Mouse (Mus musculus) embryonic facial prominence, embryonic 10.5 days (tissue): ENCODE measurements around the gene Lrrc39. TPM values are rescaled to one million over a fixed set of nuclear protein-coding genes. Genes with fewer than 3 reads are reported as not detected.
"Not testable (repeated sequence)": the region's sequence is repeated elsewhere in the genome, so short reads cannot be mapped to it uniquely, and the experiment has no call there.

Experiments
- DNase-seq: peaks from one replicate; pipeline ENCODE4 v3.0.0-alpha.2; 2017; ENCODE audit warnings: low spot score
- H3K27ac ChIP-seq: fragments of 300-500 bp; sonication (generic); replicated peaks from 2 replicates; pipeline ENCODE4 v1.5.1; 2016; ENCODE audit warnings: mild to moderate bottlenecking
- H3K27me3 ChIP-seq: fragments of 300-500 bp; sonication (generic); replicated peaks from 2 replicates; pipeline ENCODE4 v1.6.1; 2016; ENCODE audit warnings: low read depth, mild to moderate bottlenecking; ENCODE audit not compliant: poor library complexity, severe bottlenecking
- H3K36me3 ChIP-seq: fragments of 300-500 bp; sonication (generic); replicated peaks from 2 replicates; pipeline ENCODE4 v1.6.1; 2016; ENCODE audit warnings: mild to moderate bottlenecking, moderate library complexity
- H3K4me1 ChIP-seq: fragments of 300-500 bp; sonication (generic); 2 replicates; pipeline ENCODE4 v1.6.1; 2016
- H3K4me3 ChIP-seq: fragments of 300-500 bp; sonication (generic); 2 replicates; pipeline ENCODE4 v1.5.1; 2016; ENCODE audit warnings: mild to moderate bottlenecking, moderate library complexity
- H3K9me3 ChIP-seq: fragments of 300-500 bp; sonication (generic); 2 replicates; pipeline ENCODE4 v1.6.1; 2016; ENCODE audit warnings: mild to moderate bottlenecking
- WGBS: fragments of 180-500 bp; shearing (Covaris S2); methylation state at CpG from one replicate; pipeline ENCODE4 v1.1.7; 2016; 5-methylcytosine and 5-hydroxymethylcytosine counted together
- polyA plus RNA-seq: library from polyadenylated mRNA; unstranded; fragments of >200 nt; fragmentation: Nextera tagmentation; extraction: Ambion mirVana; gene quantifications from 2 replicates; pipeline ENCODE4 v1.2.1, GENCODE M21; 2016

Lrrc39 gene
- 0.70 and 0.75 TPM in 2 replicates for polyA plus RNA-seq

- DNase-seq, result no peak
- no peak within 1 kb of the TSS for H3K27ac ChIP-seq
- no peaks in the 10 kb centered on the region for H3K4me1 ChIP-seq
- no peaks in the 10 kb centered on the region for H3K27me3 ChIP-seq
- 81% methylated on average over 7 of the region's 7 CpGs for WGBS
- 0 out of 2 replicates have a peak, but pooled peaks cover 5% of the 10 kb centered on the region for H3K9me3 ChIP-seq
- H3K36me3 ChIP-seq, result no peaks in the 10 kb centered on the region
- H3K4me3 ChIP-seq, result no peak within 1 kb of the TSS
Measured at GRCm38 (mm10) chr3:116562408-116563094, at the start of gene Lrrc39. TSS of gene Lrrc39 (plus strand) at chr3:116562973.

DNA sequence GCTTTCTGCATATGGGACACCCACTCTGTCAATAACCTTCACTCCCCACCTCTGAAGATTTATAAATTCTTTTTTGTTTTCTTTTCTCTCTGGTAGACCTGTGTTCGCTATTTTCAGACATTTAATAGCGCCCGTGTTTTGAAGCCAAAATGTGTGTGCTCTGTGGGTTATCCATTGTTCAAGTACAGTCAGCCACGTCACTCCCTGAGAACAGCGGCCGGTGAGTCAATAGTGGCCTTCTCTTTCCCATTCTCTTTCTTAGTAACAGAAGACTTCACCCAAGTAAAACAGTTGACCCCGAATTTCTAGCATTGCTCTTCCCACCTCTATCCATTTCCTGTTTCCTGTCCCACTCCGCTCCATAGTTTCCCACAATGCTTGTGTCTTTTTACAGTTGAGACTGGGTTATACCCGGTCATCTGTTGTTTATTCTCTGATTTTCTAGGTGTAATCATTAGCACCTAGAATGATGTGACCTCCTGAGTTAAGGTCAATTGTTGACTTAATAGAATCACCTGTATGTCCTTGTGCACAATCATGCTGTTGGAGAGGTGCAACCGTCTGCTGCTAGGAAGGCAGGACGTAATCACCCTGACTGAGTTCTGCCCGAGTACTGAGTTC lies 42.5 kb upstream of the Lrrc39 start:
- Histone ChIP-seq H3K9me3 (no peaks in the 10 kb centered on the region), H3K27me3 (no peaks in the 10 kb centered on the region), H3K4me3 (no peak overlapping the region), H3K27ac (no peak overlapping the region), H3K4me1 (no peaks in the 10 kb centered on the region), H3K36me3 (peaks cover 26% of the 10 kb centered on the region)
- no peak for DNase-seq
- 88% methylated on average over 12 of the region's 12 CpGs for WGBS

DNA sequence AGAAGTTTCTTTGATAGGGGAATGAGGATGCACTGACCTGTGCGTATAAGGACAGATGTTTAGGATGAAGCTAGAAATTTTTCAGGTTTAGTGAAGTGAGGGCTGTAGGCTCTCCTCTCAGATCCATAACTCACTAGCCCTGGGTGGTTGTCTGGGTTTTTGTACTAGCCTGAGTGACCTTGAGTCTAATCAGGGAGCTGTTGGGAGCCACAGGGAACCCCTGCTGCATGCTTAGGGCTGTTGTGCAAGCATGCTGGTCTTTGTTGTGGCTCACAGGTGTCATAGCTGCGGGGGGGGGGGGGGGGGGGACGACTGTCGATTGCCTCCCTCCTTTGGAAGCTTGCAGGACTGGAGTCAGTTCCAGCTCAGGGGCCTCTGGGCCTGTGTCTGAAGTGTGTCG lies 33.0 kb upstream of the Lrrc39 start:
- Histone ChIP-seq H3K36me3 (peaks cover 22% of the 10 kb centered on the region), H3K4me3 (no peak overlapping the region), H3K9me3 (no peaks in the 10 kb centered on the region), H3K4me1 (no peaks in the 10 kb centered on the region), H3K27me3 (no peaks in the 10 kb centered on the region), H3K27ac (no peak overlapping the region)
- WGBS, result 58% methylated on average over 5 of the region's 5 CpGs
- no peak for DNase-seq

GRCm38 (mm10) chr3:116530826-116531225 lies 31.9 kb upstream of the Lrrc39 start:
- no peaks in the 10 kb centered on the region for H3K27me3 ChIP-seq
- H3K4me1 ChIP-seq, result no peaks in the 10 kb centered on the region
- DNase-seq, result no peak
- no peak overlapping the region for H3K4me3 ChIP-seq
- H3K27ac ChIP-seq, result no peak overlapping the region
- no peaks in the 10 kb centered on the region for H3K9me3 ChIP-seq
- peaks cover 31% of the 10 kb centered on the region for H3K36me3 ChIP-seq
- 92% methylated on average over 4 of the region's 4 CpGs for WGBS

DNA sequence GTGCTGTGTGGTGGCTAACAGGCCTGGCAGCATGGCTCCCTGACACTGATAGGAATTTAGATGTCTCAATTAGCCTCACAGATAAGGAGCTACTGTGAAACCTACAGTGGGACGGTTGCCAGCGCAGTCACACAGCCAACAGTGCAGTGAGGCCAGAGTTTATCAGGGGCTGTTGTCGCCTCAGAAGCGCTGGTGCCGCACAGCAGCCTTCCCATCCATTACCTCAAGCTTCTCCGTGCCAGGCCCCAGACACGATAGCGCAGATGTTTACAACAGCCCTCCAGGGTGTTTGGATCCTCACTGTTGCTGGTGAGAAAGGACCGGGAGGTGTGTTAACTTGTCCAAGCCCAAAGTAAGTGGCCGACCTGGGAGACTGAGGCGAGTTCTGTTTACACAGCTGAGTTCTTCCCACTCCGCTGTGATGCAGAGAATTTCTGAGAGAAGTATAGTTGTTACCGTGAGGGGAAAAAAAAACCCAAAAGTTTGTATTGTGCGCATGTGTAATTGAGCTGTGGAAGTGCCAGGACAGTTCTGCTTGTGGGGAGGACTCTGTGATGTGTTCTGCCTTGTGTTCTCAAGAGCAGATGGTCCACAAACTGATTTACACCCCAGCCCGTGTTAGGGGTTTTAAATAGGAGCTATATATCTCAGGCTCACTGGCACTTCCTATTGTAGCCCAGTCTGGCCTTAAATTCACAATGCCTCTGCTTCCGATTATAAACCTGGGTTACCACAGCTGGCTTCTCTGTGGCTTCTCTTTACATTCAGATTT lies 26.2 kb upstream of the Lrrc39 start:
- Histone ChIP-seq H3K27me3 (no peaks in the 10 kb centered on the region), H3K9me3 (no peaks in the 10 kb centered on the region), H3K36me3 (peaks cover 77% of the 10 kb centered on the region), H3K27ac (no peak overlapping the region), H3K4me3 (no peak overlapping the region), H3K4me1 (peaks cover 5% of the 10 kb centered on the region)
- WGBS, result 75% methylated on average over 16 of the region's 16 CpGs
- DNase-seq, result no peak

DNA sequence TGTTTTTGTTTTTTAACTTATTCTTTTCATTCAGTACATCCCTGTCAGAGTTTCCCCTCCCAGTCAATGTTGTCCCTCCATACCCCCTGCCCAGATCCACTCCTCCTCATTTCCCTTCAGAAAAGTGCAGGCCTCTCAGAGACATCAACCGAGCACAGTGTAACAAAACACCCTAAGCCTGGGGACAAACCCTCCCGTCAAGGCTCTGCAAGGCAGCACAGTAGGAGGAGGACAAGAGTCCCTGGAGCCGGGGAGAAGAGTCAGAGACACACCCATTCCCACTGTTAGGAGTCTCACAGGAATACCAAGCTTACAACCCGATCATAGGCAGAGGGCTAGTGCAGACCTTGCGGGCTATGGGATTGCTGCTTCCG lies 25.6 kb upstream of the Lrrc39 start:
- Histone ChIP-seq H3K9me3 (no peaks in the 10 kb centered on the region), H3K27me3 (no peaks in the 10 kb centered on the region), H3K27ac (no peak overlapping the region), H3K4me1 (peaks cover 5% of the 10 kb centered on the region), H3K36me3 (peaks cover 83% of the 10 kb centered on the region), H3K4me3 (no peak overlapping the region)
- no peak for DNase-seq
- 53% methylated on average over 6 of the region's 6 CpGs for WGBS

GRCm38 (mm10) chr3:116542070-116542469 lies 20.7 kb upstream of the Lrrc39 start:
- peaks cover 4% of the 10 kb centered on the region for H3K4me1 ChIP-seq
- DNase-seq, result no peak
- H3K36me3 ChIP-seq, result peaks cover 83% of the 10 kb centered on the region
- no peak overlapping the region for H3K4me3 ChIP-seq
- H3K9me3 ChIP-seq, result no peaks in the 10 kb centered on the region
- WGBS, result 82% methylated on average over 2 of the region's 2 CpGs
- no peak overlapping the region for H3K27ac ChIP-seq
- no peaks in the 10 kb centered on the region for H3K27me3 ChIP-seq

- no peak overlapping the region for H3K4me3 ChIP-seq
- DNase-seq, result no peak
- H3K36me3 ChIP-seq, result peaks cover 83% of the 10 kb centered on the region
- H3K4me1 ChIP-seq, result no peaks in the 10 kb centered on the region
- 81% methylated on average over 3 of the region's 3 CpGs for WGBS
- no peak overlapping the region for H3K27ac ChIP-seq
- H3K27me3 ChIP-seq, result no peaks in the 10 kb centered on the region
- no peaks in the 10 kb centered on the region for H3K9me3 ChIP-seq
Measured at GRCm38 (mm10) chr3:116542532-116542931, 20.2 kb upstream of the Lrrc39 start.

DNA sequence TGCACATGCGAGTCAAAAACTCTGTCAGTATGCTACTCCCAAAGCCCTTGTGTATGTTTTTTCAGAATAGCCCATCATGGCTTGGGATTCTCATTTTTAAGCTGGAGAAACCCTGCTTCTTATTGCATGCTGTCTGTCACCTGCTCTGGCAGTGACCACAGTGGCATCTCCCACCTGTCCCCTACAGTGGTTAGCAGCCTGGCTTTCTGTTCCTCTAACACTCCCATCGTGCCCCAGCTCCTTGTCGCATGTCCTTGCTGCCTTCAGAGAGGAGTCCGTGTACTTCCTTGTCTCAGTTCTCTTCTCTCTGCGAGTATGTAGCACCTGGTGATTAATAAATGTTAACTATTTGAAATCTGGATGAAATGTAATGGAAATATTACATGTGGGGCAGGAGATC lies 15.3 kb upstream of the Lrrc39 start:
- H3K27ac ChIP-seq, result no peak overlapping the region
- WGBS, result 91% methylated on average over 5 of the region's 5 CpGs
- DNase-seq, result no peak
- no peaks in the 10 kb centered on the region for H3K4me1 ChIP-seq
- no peak overlapping the region for H3K4me3 ChIP-seq
- no peaks in the 10 kb centered on the region for H3K27me3 ChIP-seq
- no peaks in the 10 kb centered on the region for H3K9me3 ChIP-seq
- peaks cover 80% of the 10 kb centered on the region for H3K36me3 ChIP-seq

GRCm38 (mm10) chr3:116551362-116551761 lies 11.4 kb upstream of the Lrrc39 start:
- Histone ChIP-seq H3K27ac (no peak overlapping the region), H3K27me3 (no peaks in the 10 kb centered on the region), H3K4me1 (no peaks in the 10 kb centered on the region), H3K4me3 (no peak overlapping the region), H3K36me3 (peaks cover 48% of the 10 kb centered on the region), H3K9me3 (no peaks in the 10 kb centered on the region)
- DNase-seq, result no peak
- WGBS, result 98% methylated on average over 5 of the region's 5 CpGs

GRCm38 (mm10) chr3:116561315-116561714 lies 1.5 kb upstream of the Lrrc39 start:
- not testable (repeated sequence) for H3K27me3 ChIP-seq, H3K9me3 ChIP-seq, H3K4me3 ChIP-seq, H3K4me1 ChIP-seq, DNase-seq, H3K27ac ChIP-seq, H3K36me3 ChIP-seq
- 93% methylated on average over 14 of the region's 14 CpGs for WGBS

DNA sequence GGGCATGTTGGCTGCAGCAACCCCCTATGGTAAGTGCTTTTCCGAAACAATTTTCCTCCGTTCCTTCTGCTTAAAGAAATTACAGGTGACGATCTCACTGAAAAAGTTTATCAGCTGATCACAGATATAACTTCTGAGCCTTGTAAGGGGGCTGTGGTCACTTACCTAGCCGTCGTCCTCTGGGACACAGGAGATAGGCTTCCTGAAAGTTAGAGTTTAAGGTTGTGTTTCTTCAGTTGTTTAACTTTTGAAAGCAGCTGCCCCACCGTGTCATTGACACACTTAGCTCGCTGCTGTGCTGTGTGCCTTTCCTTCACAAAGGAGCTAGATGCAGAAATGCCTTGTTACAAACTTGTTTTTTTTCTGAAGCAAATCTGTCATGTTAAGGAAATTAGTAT lies 321 bp downstream of the Lrrc39 start:
- 81% methylated on average over 7 of the region's 7 CpGs for WGBS
- no peak for DNase-seq
- no peak overlapping the region for H3K27ac ChIP-seq
- no peak overlapping the region for H3K4me3 ChIP-seq
- H3K27me3 ChIP-seq, result no peaks in the 10 kb centered on the region
- 0 out of 2 replicates have a peak, but pooled peaks cover 5% of the 10 kb centered on the region for H3K9me3 ChIP-seq
- H3K36me3 ChIP-seq, result no peaks in the 10 kb centered on the region
- H3K4me1 ChIP-seq, result no peaks in the 10 kb centered on the region

DNA sequence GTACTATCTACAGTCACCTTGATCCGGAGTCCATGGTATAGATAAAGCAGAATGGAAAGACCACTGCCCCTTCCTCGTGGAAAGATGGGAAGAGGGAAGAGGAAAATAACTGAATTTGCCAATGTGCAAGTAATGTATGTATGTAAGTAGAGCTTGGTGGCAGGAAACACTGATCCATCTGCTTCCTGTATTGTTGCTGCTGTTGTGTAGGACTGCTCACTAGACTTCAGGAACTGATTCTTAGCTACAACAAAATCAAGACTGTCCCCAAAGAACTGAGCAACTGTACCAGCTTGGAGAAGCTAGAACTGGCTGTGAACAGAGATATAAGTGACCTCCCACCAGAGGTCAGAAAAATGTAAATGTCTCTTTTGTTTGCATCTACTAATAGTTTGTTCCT lies 7.9 kb downstream of the Lrrc39 start:
- Histone ChIP-seq H3K4me1 (no peaks in the 10 kb centered on the region), H3K27me3 (no peaks in the 10 kb centered on the region), H3K36me3 (no peaks in the 10 kb centered on the region), H3K9me3 (0 out of 2 replicates have a peak, but pooled peaks cover 5% of the 10 kb centered on the region), H3K4me3 (no peak overlapping the region), H3K27ac (no peak overlapping the region)
- 91% methylated on average over 2 of the region's 2 CpGs for WGBS
- DNase-seq, result no peak
